Mouse (Mus musculus) hematopoietic multipotent progenitor cell, adult 10-12 weeks (in vitro differentiated cells): ENCODE measurements around the gene Ap1g1. TPM values are rescaled to one million over a fixed set of nuclear protein-coding genes. Genes with fewer than 3 reads are reported as not detected.

ENCODE experiments used
- polyA plus RNA-seq: library from polyadenylated mRNA; stranded (reverse); fragments of >175 nt; gene quantifications from 2 replicates; pipeline ENCODE4 v1.2.3, GENCODE M21; 2012; ENCODE audit warnings: low replicate concordance

The Ap1g1 gene
- polyA plus RNA-seq = 16.1 and 41.8 TPM in 2 replicates

GRCm38 (mm10) chr8:109778280-109778977 lies at the start of gene Ap1g1:
Gene Ap1g1 (plus strand): TSS chr8:109778554.

GRCm38 (mm10) chr8:109737237-109738048 lies 40.9 kb upstream of the Ap1g1 start, which contains the start of gene Atxn1l:
Gene Atxn1l (minus strand): TSS chr8:109737739.

GRCm38 (mm10) chr8:109868003-109868679 lies 89.8 kb downstream of the Ap1g1 start, which contains the start of gene Phlpp2:
Gene Phlpp2 (plus strand): TSS chr8:109868542.

Other genes with a start within 250 kb of the Ap1g1 start
- 21.3 and 34.8 TPM in 2 replicates for gene Dhx38, start 212.7 kb upstream of the Ap1g1 start, polyA plus RNA-seq
- gene Txnl4b, start 212.7 kb upstream of the Ap1g1 start, polyA plus RNA-seq = 4.4 and 7.7 TPM in 2 replicates
- 35.5 and 50.3 TPM in 2 replicates for gene Hp, start 199.4 kb upstream of the Ap1g1 start, polyA plus RNA-seq
- gene Dhodh, start 169.9 kb upstream of the Ap1g1 start, polyA plus RNA-seq = 41.3 and 46.4 TPM in 2 replicates
- 0.38 and 0.43 TPM in 2 replicates for gene Pkd1l3, start 164.0 kb upstream of the Ap1g1 start, polyA plus RNA-seq
- gene Ist1, start 85.3 kb upstream of the Ap1g1 start, polyA plus RNA-seq = 28.5 and 53.6 TPM in 2 replicates
- gene Zfp821, start 73.0 kb upstream of the Ap1g1 start, polyA plus RNA-seq = 8.1 and 11.8 TPM in 2 replicates
- gene Atxn1l, start 40.8 kb upstream of the Ap1g1 start, polyA plus RNA-seq = 26.8 and 37.2 TPM in 2 replicates
- 2.8 and 4.8 TPM in 2 replicates for gene Phlpp2, start 90.0 kb downstream of the Ap1g1 start, polyA plus RNA-seq
- gene Marveld3, start 183.6 kb downstream of the Ap1g1 start, polyA plus RNA-seq = 0.59 TPM in 1 of 2 replicates, not detected in the other
- gene Tat, start 211.9 kb downstream of the Ap1g1 start, polyA plus RNA-seq = not detected in 2 replicates